Mouse (Mus musculus): ENCODE measurements around the gene Esp6. TPM values are rescaled to one million over a fixed set of nuclear protein-coding genes. Genes with fewer than 3 reads are reported as not detected.
"Not testable (repeated sequence)": the region's sequence is repeated elsewhere in the genome, so short reads cannot be mapped to it uniquely, and the experiment has no call there.

Esp6 gene
- not detected for total RNA-seq (2021)

DNA sequence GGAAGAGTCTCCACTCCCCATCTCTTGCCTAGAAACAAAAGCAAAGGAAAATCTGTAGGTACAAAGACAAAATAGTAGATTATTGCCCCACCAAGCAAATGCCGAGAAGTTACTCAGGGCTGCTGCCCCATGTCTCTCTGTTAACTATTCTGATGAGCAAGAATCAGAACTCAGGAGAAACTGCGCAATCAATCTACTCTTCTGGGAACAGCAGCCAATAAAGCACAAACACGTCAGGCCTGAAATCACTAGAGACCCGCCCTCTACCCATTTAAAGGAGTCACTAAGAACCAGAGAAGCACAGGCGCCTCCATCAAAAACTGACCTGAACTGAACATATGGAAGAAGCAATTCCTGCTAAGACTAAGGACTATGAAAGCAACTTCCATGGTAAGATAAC, at the start of gene Esp6:
Gene Esp6, plus strand, starts transcription at position 301 of the 400 bp plus-strand sequence.
- intact Hi-C loops (cut with DNase I) = no loop called here
- no peak for DNase-seq

DNA sequence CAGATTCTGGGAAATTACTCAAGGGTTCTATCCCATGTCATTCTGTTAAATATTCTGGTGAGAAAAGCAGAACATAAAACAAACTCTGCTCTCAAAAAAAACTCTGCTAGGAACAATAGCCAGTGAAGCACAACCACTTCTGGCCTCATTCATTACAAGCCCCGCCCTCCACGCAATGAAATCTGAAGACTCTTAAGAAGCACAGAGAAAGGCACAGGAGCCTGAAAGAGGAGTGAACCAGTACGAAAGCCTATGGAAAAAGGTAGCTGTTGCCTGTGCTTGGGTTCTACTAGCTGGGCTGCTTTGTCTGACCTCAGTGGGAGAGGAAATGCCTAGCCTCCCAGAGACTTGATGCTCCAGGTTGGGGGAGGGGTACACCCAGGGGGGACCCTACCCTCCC, 41.5 kb upstream of the Esp6 start, which contains the start of gene Esp8:
Gene Esp8, plus strand, starts transcription at position 205 of the 400 bp plus-strand sequence.
- DNase-seq = no peak
- intact Hi-C loops (cut with DNase I) = no loop called here

DNA sequence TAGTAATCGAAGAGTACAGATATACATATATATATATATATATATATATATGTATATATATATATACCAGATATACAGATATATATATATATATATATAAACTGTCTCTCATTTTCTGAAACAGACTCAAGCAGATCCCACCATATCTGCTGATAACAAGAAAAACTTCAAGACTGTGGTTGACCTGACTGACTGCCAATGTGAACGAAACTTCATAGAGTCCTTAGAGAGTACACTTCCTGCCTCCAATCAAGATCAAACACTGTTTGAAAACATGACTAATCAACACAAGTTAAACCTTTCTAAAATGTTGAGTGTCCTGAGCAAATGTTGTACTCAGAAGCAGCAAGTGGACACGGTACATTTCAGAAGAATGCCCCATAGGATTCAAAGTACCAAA, 31.5 kb upstream of the Esp6 start:
- no peak for DNase-seq
- intact Hi-C loops (cut with DNase I) = no loop called here

DNA sequence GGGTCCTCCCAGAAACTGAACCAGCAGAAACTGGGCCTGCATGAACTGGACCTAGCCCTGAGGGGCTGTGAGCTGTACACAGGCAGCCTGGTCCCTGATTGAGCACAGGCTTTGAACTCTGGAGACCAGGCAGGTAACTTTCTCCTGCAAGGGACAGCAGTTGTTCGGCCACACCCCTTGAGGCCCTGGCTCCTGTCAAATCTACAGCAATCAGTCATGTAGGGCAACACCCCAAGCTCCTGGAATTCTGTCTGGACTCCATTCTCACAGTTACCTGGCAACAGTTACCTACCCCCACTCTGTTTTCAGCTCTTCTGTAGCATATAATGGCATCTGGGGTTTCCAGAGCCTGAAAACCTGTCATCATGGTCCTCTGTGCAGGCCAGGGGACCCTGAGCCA, 30.2 kb upstream of the Esp6 start:
- intact Hi-C loops (cut with DNase I) = no loop called here
- no peak for DNase-seq

DNA sequence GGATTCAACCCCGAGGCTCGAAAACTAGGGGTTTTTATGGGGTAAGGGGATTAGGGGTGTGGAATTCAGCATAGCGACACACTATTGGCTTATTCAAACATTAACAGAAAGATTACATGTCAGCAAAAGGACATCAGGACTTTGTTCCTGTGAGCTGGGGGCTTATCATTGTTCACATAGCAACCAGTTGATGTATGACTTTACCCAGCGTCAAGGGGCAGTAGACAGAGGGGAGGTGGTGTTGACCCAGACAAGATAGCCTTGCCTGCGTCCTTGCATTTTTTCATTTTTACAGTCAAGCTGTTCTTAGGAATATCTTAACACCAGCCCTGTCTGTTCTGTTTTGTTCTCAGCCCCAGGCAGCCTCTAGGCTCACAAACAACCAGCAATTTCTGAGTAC, 14.3 kb upstream of the Esp6 start:
- intact Hi-C loops (cut with DNase I); DNase-seq: not testable (repeated sequence)

DNA sequence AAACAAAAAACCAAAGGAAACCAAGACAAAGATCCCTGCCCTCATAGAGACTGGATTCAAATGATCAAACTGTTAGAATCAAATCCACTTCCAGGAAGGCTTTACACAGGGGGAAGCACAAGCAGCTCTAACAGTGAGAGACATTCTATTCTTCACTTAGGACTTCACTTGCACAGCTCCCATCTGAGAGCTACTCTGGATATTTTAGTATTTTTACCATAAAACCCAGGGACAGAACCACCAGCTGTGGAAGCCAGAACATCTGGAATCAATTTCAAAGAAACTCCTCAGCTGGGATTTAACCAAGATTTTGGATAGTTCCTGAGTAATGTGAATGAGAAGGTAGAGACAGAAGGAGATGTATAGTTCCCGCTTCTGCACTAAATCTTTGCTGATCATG, 7.8 kb upstream of the Esp6 start:
- DNase-seq = no peak
- intact Hi-C loops (cut with DNase I) = no loop called here

DNA sequence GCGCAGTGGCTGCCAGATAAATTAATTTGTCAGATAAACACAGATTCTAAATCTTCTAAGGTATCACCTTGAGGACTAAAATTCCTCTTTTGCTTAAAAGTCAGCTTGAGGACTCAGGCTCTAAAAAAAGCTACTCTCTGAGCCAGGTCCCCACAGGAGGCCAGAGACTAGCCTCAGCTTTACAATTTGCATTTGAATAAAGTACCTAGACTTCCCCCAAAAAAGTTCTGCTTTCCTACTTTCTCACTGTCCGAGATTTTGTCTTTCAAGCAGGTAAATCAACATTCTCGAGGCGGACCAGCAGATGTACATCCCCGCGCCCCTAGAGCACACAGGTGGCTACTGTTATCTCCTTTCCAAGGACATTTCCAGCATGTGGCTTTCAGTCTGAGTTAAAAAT, 22.6 kb downstream of the Esp6 start:
- intact Hi-C loops (cut with DNase I); DNase-seq: not testable (repeated sequence)

DNA sequence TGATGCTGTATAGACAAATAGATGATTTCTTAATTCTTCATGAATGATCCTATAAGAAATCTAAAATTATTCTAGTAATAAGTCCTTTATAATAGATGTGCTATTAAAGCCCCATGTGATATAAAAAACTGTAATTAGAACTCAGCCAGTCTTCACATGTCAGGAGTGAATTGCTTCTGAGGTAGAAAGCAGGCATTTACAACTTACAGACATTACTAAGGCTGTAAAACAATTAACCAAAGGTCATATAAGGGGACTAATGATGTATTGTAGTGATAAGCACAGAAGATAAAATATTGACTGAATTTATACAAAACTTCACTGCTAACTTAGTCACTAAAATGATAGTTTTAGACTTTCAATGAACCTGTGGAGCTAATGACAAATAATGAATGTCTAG, 30.0 kb downstream of the Esp6 start:
- DNase-seq = no peak
- intact Hi-C loops (cut with DNase I) = no loop called here

DNA sequence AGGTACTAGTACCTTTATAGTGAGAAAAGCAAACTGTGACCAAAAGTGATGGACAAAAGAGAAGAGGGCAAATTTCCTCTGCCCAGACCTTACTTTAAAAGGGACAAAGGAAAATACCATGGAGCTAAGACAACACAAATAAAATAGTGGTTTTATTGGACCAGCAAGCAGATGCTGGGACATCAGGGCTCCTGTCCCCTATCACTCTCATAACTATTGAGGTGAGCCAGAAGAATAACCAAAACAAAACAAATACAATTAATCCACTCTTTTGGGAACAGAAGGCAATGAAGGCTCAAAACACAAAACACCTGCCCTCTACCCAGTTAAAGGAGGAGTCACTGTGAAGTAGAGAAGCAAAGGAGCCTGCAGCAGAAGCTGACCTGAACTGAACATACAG, 37.0 kb downstream of the Esp6 start, which contains the start of gene Esp4:
Gene Esp4, plus strand, starts transcription at position 301 of the 400 bp plus-strand sequence.
- intact Hi-C loops (cut with DNase I) = no loop called here
- DNase-seq = no peak

Other genes starting within 250 kb of the Esp6 start
- gene Crisp1, start 242.3 kb upstream of the Esp6 start, total RNA-seq (2021) = not detected
- gene Esp8, start 41.5 kb upstream of the Esp6 start, total RNA-seq (2021) = not detected
- gene Esp4, start 37.1 kb downstream of the Esp6 start, total RNA-seq (2021) = not detected
- not detected for gene Esp3, start 70.6 kb downstream of the Esp6 start, total RNA-seq (2021)
- not detected for gene Esp1, start 165.6 kb downstream of the Esp6 start, total RNA-seq (2021)
- gene Crisp2, start 245.5 kb downstream of the Esp6 start, total RNA-seq (2021) = not detected
- not detected for gene Rhag, start 249.6 kb downstream of the Esp6 start, total RNA-seq (2021)